Mouse (Mus musculus): ENCODE results near the gene Gbf1. TPM values are rescaled to one million over a fixed set of nuclear protein-coding genes. Genes with fewer than 3 reads are reported as not detected.

Gene Gbf1
- polyA plus RNA-seq, 1 experiment, result 28.0 TPM

GRCm38 (mm10) chr19:46324918-46325317 lies 172.6 kb downstream of the Gbf1 start:
- H3K4me3 ChIP-seq (ENCODE audit: insufficient read depth, low read length), result no peak overlapping the region
- peaks cover 23% of the 10 kb centered on the region for H3K4me1 ChIP-seq (ENCODE audit: control insufficient read depth, insufficient read depth, low read length)
- H3K27ac ChIP-seq (ENCODE audit: insufficient read depth, low read depth, low read length), result no peak overlapping the region
- no peak for TF ChIP-seq CTCF (IDR thresholded peaks at IDR 0.05; ENCODE audit: low read depth, low read length)
- no peak for TF ChIP-seq POLR2A (IDR thresholded peaks at IDR 0.05; ENCODE audit: borderline replicate concordance, low read depth, low read length)

- Histone ChIP-seq H3K4me1 (ENCODE audit: control insufficient read depth, insufficient read depth, low read length) (peaks cover 22% of the 10 kb centered on the region), H3K27ac (ENCODE audit: insufficient read depth, low read depth, low read length) (no peak overlapping the region), H3K4me3 (ENCODE audit: insufficient read depth, low read length) (peak overlapping the region; percentile 89; the same call in 1 of the 2 replicates)
- TF ChIP-seq POLR2A (IDR thresholded peaks at IDR 0.05; ENCODE audit: borderline replicate concordance, low read depth, low read length) (no peak), CTCF (IDR thresholded peaks at IDR 0.05; ENCODE audit: low read depth, low read length) (no peak)
Observed at GRCm38 (mm10) chr19:46326019-46326755, 173.9 kb downstream of the Gbf1 start.

GRCm38 (mm10) chr19:46326756-46327305 lies 174.5 kb downstream of the Gbf1 start, which contains the start of gene Psd:
Gene Psd, minus strand, starts transcription at chr19:46327156.
- TF ChIP-seq CTCF (IDR thresholded peaks at IDR 0.05; ENCODE audit: low read depth, low read length) (no peak), POLR2A (IDR thresholded peaks at IDR 0.05; ENCODE audit: borderline replicate concordance, low read depth, low read length) (no peak)
- H3K27ac ChIP-seq (ENCODE audit: insufficient read depth, low read depth, low read length), result peak within 1 kb of the TSS; percentile 86; the same call in 1 of the 2 replicates
- peak within 1 kb of the TSS; percentile 89 for H3K4me3 ChIP-seq (ENCODE audit: insufficient read depth, low read length)
- peaks cover 18% of the 10 kb centered on the region for H3K4me1 ChIP-seq (ENCODE audit: control insufficient read depth, insufficient read depth, low read length)

GRCm38 (mm10) chr19:46327531-46328064 lies 175.3 kb downstream of the Gbf1 start:
- H3K27ac ChIP-seq (ENCODE audit: insufficient read depth, low read depth, low read length), result no peak overlapping the region
- TF ChIP-seq CTCF (IDR thresholded peaks at IDR 0.05; ENCODE audit: low read depth, low read length) (no peak), POLR2A (IDR thresholded peaks at IDR 0.05; ENCODE audit: borderline replicate concordance, low read depth, low read length) (no peak)
- H3K4me3 ChIP-seq (ENCODE audit: insufficient read depth, low read length), result peak overlapping the region; percentile 89
- H3K4me1 ChIP-seq (ENCODE audit: control insufficient read depth, insufficient read depth, low read length), result peaks cover 21% of the 10 kb centered on the region

GRCm38 (mm10) chr19:46328081-46329030 lies 176.0 kb downstream of the Gbf1 start, which contains the start of gene Fbxl15:
Gene Fbxl15, plus strand, starts transcription at chr19:46328184.
- Histone ChIP-seq H3K4me1 (ENCODE audit: control insufficient read depth, insufficient read depth, low read length) (peaks cover 21% of the 10 kb centered on the region), H3K27ac (ENCODE audit: insufficient read depth, low read depth, low read length) (peak within 1 kb of the TSS; percentile 86), H3K4me3 (ENCODE audit: insufficient read depth, low read length) (peak within 1 kb of the TSS; percentile 89)
- TF ChIP-seq CTCF (IDR thresholded peaks at IDR 0.05; ENCODE audit: low read depth, low read length), result no peak
- TF ChIP-seq POLR2A (IDR thresholded peaks at IDR 0.05; ENCODE audit: borderline replicate concordance, low read depth, low read length), result no peak; the same call in 1 of the 2 replicates

GRCm38 (mm10) chr19:46329031-46329641 lies 176.8 kb downstream of the Gbf1 start:
- Histone ChIP-seq H3K27ac (ENCODE audit: insufficient read depth, low read depth, low read length) (no peak overlapping the region), H3K4me3 (ENCODE audit: insufficient read depth, low read length) (peak overlapping the region; percentile 89), H3K4me1 (ENCODE audit: control insufficient read depth, insufficient read depth, low read length) (peaks cover 21% of the 10 kb centered on the region)
- TF ChIP-seq POLR2A (IDR thresholded peaks at IDR 0.05; ENCODE audit: borderline replicate concordance, low read depth, low read length) (no peak), CTCF (IDR thresholded peaks at IDR 0.05; ENCODE audit: low read depth, low read length) (no peak)

GRCm38 (mm10) chr19:46329951-46330350 lies 177.6 kb downstream of the Gbf1 start:
- H3K27ac ChIP-seq (ENCODE audit: insufficient read depth, low read depth, low read length), result no peak overlapping the region
- H3K4me1 ChIP-seq (ENCODE audit: control insufficient read depth, insufficient read depth, low read length), result peaks cover 21% of the 10 kb centered on the region
- TF ChIP-seq CTCF (IDR thresholded peaks at IDR 0.05; ENCODE audit: low read depth, low read length), result peak; percentile 57
- TF ChIP-seq POLR2A (IDR thresholded peaks at IDR 0.05; ENCODE audit: borderline replicate concordance, low read depth, low read length), result no peak
- no peak overlapping the region for H3K4me3 ChIP-seq (ENCODE audit: insufficient read depth, low read length)

- peaks cover 21% of the 10 kb centered on the region for H3K4me1 ChIP-seq (ENCODE audit: control insufficient read depth, insufficient read depth, low read length)
- no peak overlapping the region for H3K27ac ChIP-seq (ENCODE audit: insufficient read depth, low read depth, low read length)
- TF ChIP-seq CTCF (IDR thresholded peaks at IDR 0.05; ENCODE audit: low read depth, low read length), result no peak
- no peak for TF ChIP-seq POLR2A (IDR thresholded peaks at IDR 0.05; ENCODE audit: borderline replicate concordance, low read depth, low read length)
Observed at GRCm38 (mm10) chr19:46330696-46331095, 178.4 kb downstream of the Gbf1 start.

GRCm38 (mm10) chr19:46331326-46331725 lies 179.0 kb downstream of the Gbf1 start:
- no peak overlapping the region for H3K4me3 ChIP-seq (ENCODE audit: insufficient read depth, low read length)
- TF ChIP-seq POLR2A (IDR thresholded peaks at IDR 0.05; ENCODE audit: borderline replicate concordance, low read depth, low read length) (no peak), CTCF (IDR thresholded peaks at IDR 0.05; ENCODE audit: low read depth, low read length) (no peak)
- peaks cover 20% of the 10 kb centered on the region for H3K4me1 ChIP-seq (ENCODE audit: control insufficient read depth, insufficient read depth, low read length)
- no peak overlapping the region for H3K27ac ChIP-seq (ENCODE audit: insufficient read depth, low read depth, low read length)

More at GRCm38 (mm10) chr19:46330696-46331095, 178.4 kb downstream of the Gbf1 start:
- no peak overlapping the region for H3K4me3 ChIP-seq (ENCODE audit: insufficient read depth, low read length)

All from bone marrow macrophage, adult 2 months (primary cell).